Mouse (Mus musculus) hindbrain, embryonic 15.5 days (tissue): ENCODE measurements around the gene Chd1. TPM values are rescaled to one million over a fixed set of nuclear protein-coding genes. Genes with fewer than 3 reads are reported as not detected.

Source experiments
- ATAC-seq: fragments of 200-750 bp; cut with Nextera tagmentation; 2 replicates; pipeline ENCODE4 v1.8.0; 2017; ENCODE audit warnings: low read depth, moderate number of reproducible peaks, moderate TSS enrichment; ENCODE audit not compliant: low FRiP score
- H3K27ac ChIP-seq: fragments of 300-500 bp; sonication (generic); replicated peaks from 2 replicates; pipeline ENCODE4 v1.5.1; 2015; ENCODE audit warnings: mild to moderate bottlenecking, inconsistent platforms
- H3K27me3 ChIP-seq: fragments of 300-500 bp; sonication (generic); 2 replicates; pipeline ENCODE4 v1.6.1; 2015; ENCODE audit warnings: control low read depth, inconsistent platforms
- H3K36me3 ChIP-seq: fragments of 300-500 bp; sonication (generic); 2 replicates; pipeline ENCODE4 v1.6.1; 2015; ENCODE audit warnings: control low read depth, inconsistent platforms
- H3K4me1 ChIP-seq: fragments of 300-500 bp; sonication (generic); replicated peaks from 2 replicates; pipeline ENCODE4 v1.6.1; 2015; ENCODE audit warnings: control low read depth, inconsistent platforms
- H3K4me2 ChIP-seq: fragments of 300-500 bp; sonication (generic); 2 replicates; pipeline ENCODE4 v1.6.1; 2015; ENCODE audit warnings: moderate library complexity, mild to moderate bottlenecking, inconsistent platforms
- H3K4me3 ChIP-seq: fragments of 300-500 bp; sonication (generic); 2 replicates; pipeline ENCODE4 v1.5.1; 2015; ENCODE audit warnings: mild to moderate bottlenecking, inconsistent platforms
- H3K9ac ChIP-seq: fragments of 300-500 bp; sonication (generic); 2 replicates; pipeline ENCODE4 v1.6.1; 2015; ENCODE audit warnings: inconsistent platforms
- H3K9me3 ChIP-seq: fragments of 300-500 bp; sonication (generic); 2 replicates; pipeline ENCODE4 v1.6.1; 2016; ENCODE audit warnings: control low read depth, inconsistent platforms
- WGBS: fragments of 180-500 bp; shearing (Covaris S2); methylation state at CpG from one replicate; pipeline ENCODE4 v1.1.7; 2015; 5-methylcytosine and 5-hydroxymethylcytosine counted together
- polyA plus RNA-seq: library from polyadenylated mRNA; unstranded; fragments of >200 nt; fragmentation: Nextera tagmentation; extraction: Ambion mirVana; gene quantifications from 2 replicates; pipeline ENCODE4 v1.2.1, GENCODE M21; 2015

Gene Chd1
- polyA plus RNA-seq, 1 experiment from 2014 or later, result 16.6 TPM

DNA sequence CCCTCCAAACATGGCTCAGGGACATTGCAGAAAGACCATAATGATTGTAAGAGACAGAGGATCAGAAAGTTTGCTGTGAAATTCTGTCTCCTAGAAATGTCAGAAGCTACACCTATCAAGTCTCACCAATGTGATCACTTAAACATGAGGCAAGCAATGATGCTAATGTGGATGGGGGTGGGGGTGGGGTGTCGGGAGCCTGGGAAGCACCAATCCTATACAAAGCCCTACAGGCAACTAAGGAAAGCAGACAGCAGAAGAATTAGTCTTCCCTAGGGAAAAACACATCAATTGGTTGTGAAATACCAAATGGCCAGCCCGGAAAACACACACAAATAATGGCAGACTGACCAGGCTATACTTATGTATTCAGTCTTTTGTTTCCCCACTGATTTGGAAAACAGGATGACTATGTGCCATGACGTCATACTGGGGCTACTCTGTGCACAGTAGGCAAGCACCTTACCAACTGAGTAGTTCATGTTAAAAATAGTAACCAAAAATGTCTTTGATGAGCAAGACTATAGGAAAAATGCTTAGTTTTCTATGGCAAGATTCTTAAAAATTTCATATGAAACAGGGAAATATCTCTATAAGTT is 94.5 kb downstream of the Chd1 start:
- Histone ChIP-seq H3K27me3 (no peaks in the 10 kb centered on the region), H3K36me3 (no peaks in the 10 kb centered on the region), H3K4me2 (no peak overlapping the region), H3K4me3 (no peak overlapping the region), H3K9ac (no peak overlapping the region), H3K9me3 (no peaks in the 10 kb centered on the region), H3K27ac (no peak overlapping the region), H3K4me1 (no peaks in the 10 kb centered on the region)
- WGBS, result 37% methylated on average over 3 of the region's 3 CpGs
- ATAC-seq, result no peak

DNA sequence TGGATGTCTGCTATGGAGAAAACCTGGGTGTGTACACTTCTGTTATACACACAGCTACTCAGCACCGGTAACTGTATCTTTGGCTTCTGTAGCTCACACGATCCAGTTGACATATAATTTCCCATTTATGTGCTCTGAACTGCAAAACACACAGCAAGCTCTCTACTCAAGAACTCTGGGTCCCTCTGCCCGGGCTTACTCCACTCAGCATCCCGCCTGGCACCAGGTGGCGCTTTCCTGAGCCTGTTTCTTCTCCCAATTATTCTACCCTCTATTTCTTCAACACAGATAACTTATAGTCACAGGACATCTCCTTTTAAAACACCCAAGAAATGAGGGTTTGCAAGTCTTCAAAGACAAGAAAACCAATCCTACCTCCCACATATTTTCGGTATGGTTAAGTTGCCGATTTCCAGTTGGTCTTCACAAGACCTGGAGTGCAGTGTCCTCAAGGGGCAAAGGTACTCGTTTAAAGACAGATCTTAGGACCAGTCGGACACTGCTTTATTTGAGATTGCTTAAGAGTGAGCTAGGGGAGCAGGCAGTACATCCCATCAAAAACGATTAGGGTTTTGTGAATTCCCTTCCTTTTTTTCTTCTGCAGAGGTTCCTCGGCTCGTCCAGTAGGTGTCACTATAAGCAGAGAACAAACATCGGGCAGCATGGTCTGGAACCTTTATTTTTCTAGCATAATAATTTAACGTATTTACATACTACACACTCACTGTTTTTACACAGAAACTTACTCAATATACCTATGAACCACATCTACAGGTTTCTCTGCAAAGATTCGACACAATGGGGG is 99.4 kb downstream of the Chd1 start:
- peaks cover 16% of the 10 kb centered on the region for H3K36me3 ChIP-seq
- H3K4me3 ChIP-seq, result no peak overlapping the region
- no peaks in the 10 kb centered on the region for H3K9me3 ChIP-seq
- H3K27ac ChIP-seq, result no peak overlapping the region
- 51% methylated on average over 15 of the region's 15 CpGs for WGBS
- H3K4me2 ChIP-seq, result no peak overlapping the region
- H3K4me1 ChIP-seq, result peaks cover 17% of the 10 kb centered on the region
- H3K9ac ChIP-seq, result no peak overlapping the region
- no peaks in the 10 kb centered on the region for H3K27me3 ChIP-seq
- ATAC-seq, result 0 out of 2 replicates have a peak, but pooled peaks have one; percentile 38

DNA sequence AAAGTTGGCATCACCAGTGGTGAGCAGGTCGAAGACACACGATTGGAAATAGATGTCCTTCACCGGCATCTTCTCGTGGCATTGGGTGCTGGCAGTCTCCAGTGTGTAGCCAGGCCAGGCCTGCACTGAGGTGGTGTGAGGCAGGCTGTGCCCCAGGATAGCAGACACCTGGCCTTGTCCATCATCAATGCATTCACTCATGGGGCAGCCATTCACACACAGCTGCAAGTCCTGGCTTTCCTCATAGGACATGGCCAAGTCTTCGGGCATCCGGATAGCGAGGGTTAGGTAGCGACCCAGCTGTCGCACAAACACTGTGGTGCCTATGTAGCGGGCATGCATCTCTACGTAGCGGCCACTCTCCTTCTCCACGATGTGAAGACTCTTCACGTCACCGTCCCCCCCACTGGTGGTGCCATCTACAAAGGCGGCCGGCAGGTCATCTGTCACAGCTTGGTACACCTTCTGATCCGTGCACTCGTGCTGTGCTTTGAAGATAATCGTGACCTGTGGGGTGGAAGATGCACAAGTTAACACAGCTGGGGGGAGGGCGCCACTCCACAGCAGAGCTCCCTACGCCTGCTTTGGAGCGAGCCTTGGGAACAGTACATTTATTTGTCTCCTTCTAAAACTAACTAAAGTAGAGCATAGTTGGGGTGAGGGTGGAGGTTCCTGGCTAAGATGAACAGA is 102.7 kb downstream of the Chd1 start:
- Histone ChIP-seq H3K9me3 (no peaks in the 10 kb centered on the region), H3K4me1 (peaks cover 42% of the 10 kb centered on the region), H3K27me3 (no peaks in the 10 kb centered on the region), H3K36me3 (peaks cover 16% of the 10 kb centered on the region), H3K9ac (no peak overlapping the region), H3K4me3 (no peak overlapping the region), H3K4me2 (no peak overlapping the region), H3K27ac (no peak overlapping the region)
- WGBS, result 84% methylated on average over 23 of the region's 23 CpGs
- peak; percentile 35; the same call in 1 of the 2 replicates for ATAC-seq

DNA sequence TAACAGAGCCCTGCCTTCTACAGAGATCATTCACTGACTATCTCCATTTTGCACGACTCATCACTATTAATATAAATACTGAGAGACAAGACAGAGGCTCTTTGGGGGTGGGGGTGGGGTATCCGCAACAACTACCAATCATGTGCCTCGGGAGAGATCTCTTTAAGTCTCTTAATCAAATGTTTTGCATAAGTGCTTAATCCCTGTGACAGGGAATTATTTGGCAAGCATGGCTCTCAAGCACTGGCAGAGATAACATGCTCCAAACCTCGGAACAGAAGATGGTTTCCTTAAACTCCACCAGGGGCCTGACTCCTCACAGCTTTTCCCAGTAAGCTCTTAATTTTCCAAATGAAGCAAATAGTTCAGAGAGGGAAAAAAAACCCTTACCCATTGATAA is 103.2 kb downstream of the Chd1 start:
- H3K4me3 ChIP-seq, result no peak overlapping the region
- H3K9me3 ChIP-seq, result no peaks in the 10 kb centered on the region
- 38% methylated on average over 4 of the region's 4 CpGs for WGBS
- H3K4me1 ChIP-seq, result peaks cover 48% of the 10 kb centered on the region
- H3K36me3 ChIP-seq, result peaks cover 16% of the 10 kb centered on the region
- H3K27ac ChIP-seq, result no peak overlapping the region
- no peak for ATAC-seq
- no peak overlapping the region for H3K9ac ChIP-seq
- no peak overlapping the region for H3K4me2 ChIP-seq
- no peaks in the 10 kb centered on the region for H3K27me3 ChIP-seq

DNA sequence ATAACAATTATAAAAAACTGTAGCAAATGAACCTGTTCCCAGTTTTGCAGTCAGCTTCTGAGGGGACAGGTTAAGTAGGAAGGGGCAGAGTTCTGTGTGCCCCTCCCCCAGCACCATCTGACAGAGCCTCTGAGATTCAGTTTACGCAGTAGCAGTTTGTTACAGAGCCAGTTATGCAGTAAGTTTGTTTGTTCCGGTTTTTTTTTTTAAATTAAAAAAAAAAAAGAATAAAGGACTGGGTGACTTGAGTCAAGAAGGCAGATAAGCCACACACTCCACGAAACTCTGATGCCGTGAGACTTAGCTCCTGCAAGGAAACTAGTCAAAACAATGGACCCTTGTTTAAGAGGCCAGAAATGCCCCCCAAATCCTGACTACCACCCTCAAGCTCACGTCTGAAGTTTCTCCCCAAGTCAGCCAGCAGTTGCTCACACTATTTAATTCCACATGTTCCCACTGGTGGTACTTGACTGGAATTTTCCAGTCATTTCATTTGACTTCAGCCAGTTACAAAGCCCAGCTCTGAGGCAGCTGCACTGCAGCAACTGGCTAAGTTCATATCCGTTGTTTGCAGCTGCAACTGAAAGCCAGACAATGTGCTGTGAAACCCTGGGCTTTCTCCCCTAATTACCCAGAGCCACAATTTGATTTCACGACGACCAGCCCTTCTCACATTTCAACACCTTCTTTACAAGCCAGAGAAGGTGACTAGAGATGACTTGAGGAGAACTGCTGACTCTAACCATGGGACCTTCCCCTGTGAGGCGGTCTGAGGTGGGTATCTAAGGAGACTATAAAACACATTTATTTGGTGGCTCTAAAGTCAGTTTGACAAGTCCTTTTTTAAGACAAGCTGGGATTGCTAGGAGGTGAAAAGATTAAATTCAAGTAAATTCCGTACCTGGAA is 104.0 kb downstream of the Chd1 start:
- Histone ChIP-seq H3K9ac (no peak overlapping the region), H3K4me1 (peaks cover 53% of the 10 kb centered on the region), H3K4me2 (no peak overlapping the region), H3K9me3 (no peaks in the 10 kb centered on the region), H3K36me3 (peaks cover 16% of the 10 kb centered on the region), H3K27ac (0 out of 2 replicates have a peak overlapping the region, but pooled peaks have one; percentile 18), H3K27me3 (no peaks in the 10 kb centered on the region), H3K4me3 (no peak overlapping the region)
- no peak for ATAC-seq
- 25% methylated on average over 10 of the region's 10 CpGs for WGBS

DNA sequence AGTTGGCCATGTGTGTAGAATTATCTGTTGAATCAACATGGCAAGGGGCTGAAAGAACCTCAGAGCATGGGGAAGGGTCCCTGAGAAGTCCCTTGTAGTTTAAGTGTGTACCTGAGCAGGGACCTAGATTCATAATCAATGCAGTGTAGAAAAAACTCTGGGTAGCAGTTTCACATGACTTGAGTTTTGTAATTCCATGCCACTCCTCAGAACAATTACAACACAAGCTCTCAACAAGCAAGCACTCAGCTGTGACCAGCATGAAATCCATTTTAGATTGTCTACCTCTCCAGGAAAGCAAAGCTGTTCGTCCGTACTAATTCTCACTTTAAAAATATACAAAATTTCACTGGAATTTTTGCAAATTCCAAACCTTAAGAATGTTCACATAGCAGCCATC is 105.2 kb downstream of the Chd1 start:
- peaks cover 64% of the 10 kb centered on the region for H3K4me1 ChIP-seq
- H3K27ac ChIP-seq, result no peak overlapping the region
- no peaks in the 10 kb centered on the region for H3K9me3 ChIP-seq
- H3K9ac ChIP-seq, result no peak overlapping the region
- H3K4me2 ChIP-seq, result no peak overlapping the region
- no peaks in the 10 kb centered on the region for H3K27me3 ChIP-seq
- H3K4me3 ChIP-seq, result no peak overlapping the region
- WGBS, result 62% methylated on average over 2 of the region's 2 CpGs
- H3K36me3 ChIP-seq, result peaks cover 16% of the 10 kb centered on the region
- no peak for ATAC-seq

DNA sequence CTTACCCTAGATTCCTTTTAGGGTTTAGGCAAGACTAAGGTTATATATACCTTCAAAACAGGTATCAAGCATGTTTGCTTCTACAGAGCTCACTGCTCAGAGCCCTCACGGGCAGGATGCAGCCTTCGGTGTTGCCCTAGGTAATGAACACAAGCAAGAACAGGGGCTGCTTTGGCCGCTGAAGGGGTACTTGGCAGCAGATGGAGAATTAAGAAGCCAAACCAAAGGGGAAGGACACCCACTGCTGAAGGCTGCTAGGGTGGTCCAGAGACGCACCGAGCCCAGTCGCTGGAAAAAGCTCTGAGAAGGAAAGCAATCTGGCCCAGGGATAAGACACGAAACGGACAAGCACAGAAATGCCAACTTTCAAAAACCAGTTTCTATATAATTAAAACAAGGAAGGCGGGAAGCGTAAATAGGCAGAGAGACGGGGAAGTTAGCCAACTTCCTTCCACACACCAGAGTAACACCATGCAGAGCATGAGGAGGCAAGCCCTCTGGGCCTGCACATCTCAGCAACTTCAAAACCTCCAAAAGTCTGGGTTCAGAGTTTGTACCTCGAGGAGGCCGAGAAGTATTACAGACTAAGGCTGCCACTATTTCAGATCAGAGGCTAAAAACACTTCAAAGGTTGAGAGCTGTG is 107.5 kb downstream of the Chd1 start:
- ATAC-seq, result no peak
- H3K9ac ChIP-seq, result no peak overlapping the region

DNA sequence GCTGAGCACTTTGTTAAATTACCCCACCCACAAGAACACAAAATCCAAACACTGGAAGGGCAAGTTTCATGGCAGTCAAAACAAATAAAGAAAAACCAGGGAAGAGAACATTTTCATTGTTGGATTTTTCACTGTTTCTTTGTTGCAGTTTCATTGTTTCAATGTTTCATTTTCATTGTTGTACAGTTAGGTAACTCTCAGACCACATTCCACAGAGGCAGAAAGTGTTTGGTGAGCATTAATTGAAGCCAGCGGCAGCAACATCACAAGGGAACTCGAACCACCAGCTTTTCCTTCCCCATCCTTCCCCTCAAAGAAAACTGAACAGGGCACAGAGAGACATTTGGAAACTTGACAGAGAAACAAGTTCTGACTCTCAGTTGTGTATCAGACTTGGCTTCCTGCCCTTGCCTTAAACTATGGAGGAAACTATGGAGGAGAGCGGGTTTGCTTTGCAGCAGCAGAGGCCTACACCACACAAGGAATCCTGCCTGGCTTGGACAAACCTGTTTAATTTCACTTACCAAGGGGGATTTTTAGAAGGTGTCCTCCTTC is 109.0 kb downstream of the Chd1 start:
- ATAC-seq, result no peak
- no peaks in the 10 kb centered on the region for H3K27me3 ChIP-seq
- H3K9me3 ChIP-seq, result no peaks in the 10 kb centered on the region
- peak overlapping the region; percentile 32; the same call in 1 of the 2 replicates for H3K27ac ChIP-seq
- no peak overlapping the region for H3K4me3 ChIP-seq
- peaks cover 71% of the 10 kb centered on the region for H3K4me1 ChIP-seq
- 64% methylated on average over 3 of the region's 3 CpGs for WGBS
- no peak overlapping the region for H3K9ac ChIP-seq
- no peaks in the 10 kb centered on the region for H3K36me3 ChIP-seq
- H3K4me2 ChIP-seq, result no peak overlapping the region

More for the DNA sequence above, 107.5 kb downstream of the Chd1 start:
- Histone ChIP-seq H3K9me3 (no peaks in the 10 kb centered on the region), H3K27ac (no peak overlapping the region), H3K4me1 (peaks cover 72% of the 10 kb centered on the region), H3K27me3 (no peaks in the 10 kb centered on the region), H3K4me3 (no peak overlapping the region), H3K4me2 (no peak overlapping the region), H3K36me3 (peaks cover 4% of the 10 kb centered on the region)
- WGBS, result 65% methylated on average over 13 of the region's 13 CpGs

DNA sequence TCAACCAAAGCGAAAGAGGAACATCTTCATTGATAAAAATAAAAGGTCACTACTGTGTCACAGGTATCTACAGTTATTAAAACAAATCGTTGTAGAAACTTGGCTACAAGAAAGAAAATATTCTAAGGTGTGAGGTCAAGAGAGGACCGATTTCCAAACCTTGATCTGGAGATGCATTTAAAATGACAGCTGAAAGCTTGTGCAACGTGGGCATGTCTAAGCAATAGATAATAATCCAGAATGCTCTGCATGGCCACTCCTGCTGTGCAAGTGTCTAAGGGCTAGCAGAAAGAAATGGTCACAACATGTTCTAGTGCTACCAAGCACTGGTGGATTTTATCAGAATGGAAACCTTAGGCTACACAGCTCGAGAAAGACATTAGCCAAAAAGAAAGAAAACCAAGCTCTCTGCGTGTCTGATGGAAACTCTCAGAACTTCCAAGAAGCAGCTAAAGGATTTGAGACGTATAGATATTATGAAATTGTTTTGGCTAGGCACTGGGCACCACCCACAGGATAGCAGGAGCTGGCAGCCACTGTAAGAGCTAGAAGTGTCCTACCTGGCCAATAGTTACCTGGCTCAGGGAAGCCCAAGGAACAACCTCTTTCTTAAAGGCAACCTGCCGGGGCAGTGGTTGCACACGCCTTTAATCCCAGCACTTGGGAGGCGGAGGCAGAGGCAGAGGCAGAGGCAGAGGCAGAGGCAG is 110.7 kb downstream of the Chd1 start:
- H3K36me3 ChIP-seq, result no peaks in the 10 kb centered on the region; the same call in 1 of the 2 replicates
- no peak for ATAC-seq
- H3K4me2 ChIP-seq, result no peak overlapping the region
- H3K4me3 ChIP-seq, result no peak overlapping the region
- peaks cover 67% of the 10 kb centered on the region for H3K4me1 ChIP-seq
- no peak overlapping the region for H3K27ac ChIP-seq
- no peaks in the 10 kb centered on the region for H3K27me3 ChIP-seq
- no peaks in the 10 kb centered on the region for H3K9me3 ChIP-seq
- WGBS, result 82% methylated on average over 10 of the region's 10 CpGs
- H3K9ac ChIP-seq, result no peak overlapping the region

DNA sequence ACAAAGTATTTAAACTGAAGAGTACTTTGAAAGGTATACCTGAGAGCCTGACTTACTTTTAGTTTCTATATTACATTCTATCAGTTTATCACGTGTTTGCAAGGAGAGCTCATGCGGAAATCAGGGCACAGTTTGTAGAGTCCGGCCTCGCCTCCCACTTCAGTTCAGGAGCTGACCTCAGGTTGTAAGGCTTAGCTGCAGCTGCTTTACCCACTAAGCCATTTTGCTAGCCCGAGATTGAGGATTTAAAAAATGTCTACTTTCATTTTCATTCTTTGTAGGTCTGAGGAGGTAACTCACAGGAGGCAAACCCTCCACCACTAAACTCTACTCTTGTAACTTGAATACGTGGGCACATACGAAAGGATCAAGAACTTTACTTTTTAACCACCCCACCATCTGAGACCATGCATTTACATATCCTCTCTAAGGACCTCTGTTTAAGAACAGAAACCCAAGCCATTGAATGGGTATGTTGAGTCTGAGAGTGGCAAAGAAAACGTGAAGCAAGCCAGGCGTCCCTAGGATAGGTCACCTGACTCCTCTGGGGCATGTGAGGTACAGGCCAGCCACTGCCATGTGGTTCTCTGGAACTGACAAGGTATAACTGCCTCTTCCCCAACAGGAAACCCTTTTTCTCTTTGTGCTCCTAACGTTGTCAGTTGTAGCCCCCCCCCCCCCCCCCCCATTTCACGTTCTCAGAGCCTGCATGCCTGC is 111.8 kb downstream of the Chd1 start:
- WGBS, result 87% methylated on average over 11 of the region's 11 CpGs
- Histone ChIP-seq H3K4me3 (no peak overlapping the region), H3K4me2 (no peak overlapping the region), H3K4me1 (peaks cover 65% of the 10 kb centered on the region), H3K27ac (no peak overlapping the region), H3K27me3 (no peaks in the 10 kb centered on the region), H3K36me3 (no peaks in the 10 kb centered on the region; the same call in 1 of the 2 replicates), H3K9me3 (no peaks in the 10 kb centered on the region), H3K9ac (no peak overlapping the region)
- ATAC-seq, result no peak
